Mouse (Mus musculus): ENCODE results near the gene Slfn3.

DNA sequence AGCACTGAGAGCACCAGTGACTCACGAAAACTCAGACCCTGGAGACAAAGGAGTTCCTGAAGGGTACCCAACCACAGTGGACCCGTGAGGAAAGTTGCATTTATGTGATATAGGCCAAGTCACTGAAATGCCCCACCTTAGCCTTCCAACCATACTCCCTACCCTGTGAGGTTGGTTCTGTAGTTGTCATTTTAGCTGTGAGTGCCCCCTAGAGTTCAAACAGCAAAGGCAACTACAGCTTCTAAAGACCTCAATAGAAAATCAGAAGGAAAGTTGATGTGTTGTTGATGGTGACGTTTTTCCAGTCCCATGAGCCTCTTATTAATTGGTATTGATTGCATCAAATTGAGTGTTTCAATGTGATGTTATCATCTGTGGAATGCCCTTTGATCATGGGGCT lies 39.8 kb downstream of the Slfn3 start:
- TF ChIP-seq CTCF (IDR thresholded peaks at IDR 0.05; ENCODE audit: low read depth, low read length) (no peak), POLR2A (IDR thresholded peaks at IDR 0.05; ENCODE audit: extremely low read depth, insufficient read depth, low read length) (no peak)

All from liver, adult 2 months (tissue).